In the genomic region with DNA sequence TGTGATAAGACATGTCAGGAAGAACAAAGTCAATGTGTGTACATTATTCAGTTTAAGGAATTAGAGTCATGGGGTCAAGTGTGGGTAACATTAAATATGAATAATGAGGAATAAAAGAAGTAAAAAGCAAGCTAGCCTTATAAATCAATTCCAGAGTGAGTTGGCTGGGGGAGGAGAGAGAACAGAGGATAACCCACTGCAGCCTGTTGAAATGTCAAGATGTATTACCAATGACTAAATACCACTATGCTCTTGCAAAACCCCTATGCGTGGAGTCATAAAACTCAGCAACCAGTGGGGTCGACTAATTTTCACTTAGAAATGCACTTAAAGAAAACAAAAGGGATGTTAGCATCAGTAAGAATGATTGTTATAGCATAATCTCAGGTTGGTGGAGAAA, we compare ENCODE assay signal across 26 mouse cellular contexts.
DNase-seq lines count a peak whose midpoint lies in the region; ATAC-seq and TF ChIP-seq lines count a peak whose summit lies in the region.
"Had no signal": no experiment of that assay in that cellular context is flagged by ENCODE, and none has a peak within 500 bp of the region (broad histone marks: within the 10 kb centered on the region; RNA-seq: fewer than 3 reads in every experiment).

No protein-coding gene starts in this region.

- H3K4me2 ChIP-seq in kidney, embryonic 14.5 days (replicated peaks; ENCODE audit: low read depth, low read length), result no peak overlapping the region
- no peak overlapping the region for H3K4me2 ChIP-seq in lung, embryonic 14.5 days
- H3K4me2 ChIP-seq in lung, postnatal 0 days (replicated peaks; ENCODE audit: low read depth, low read length), result no peak overlapping the region
- H3K4me2 ChIP-seq in myocyte (ENCODE audit: low read depth), result no peak overlapping the region
- no peak overlapping the region for H3K4me2 ChIP-seq in neural tube, embryonic 15.5 days
- H3K4me2 ChIP-seq: heart, embryonic 13.5 days; hindbrain, embryonic 14.5 days had no signal

- no peak for TF ChIP-seq EP300 in lung, postnatal 0 days (IDR thresholded peaks at IDR 0.05)

- no peak for DNase-seq in kidney, postnatal 4 days
- peak; percentile 11 for DNase-seq in lung, embryonic 14.5 days
- no peak for DNase-seq in lung, postnatal 0 days (ENCODE audit: low spot score)
- DNase-seq: adrenal gland, adult 2 months; adrenal gland, postnatal 14 days; B cell, adult 2 months; cerebellum, adult 11-12 months; cerebellum, adult 8-10 months; cerebellum, postnatal 10 days; cerebellum, postnatal 36 days; forebrain, postnatal 0 days; gastrocnemius, postnatal 25 days; heart, adult 18-20 months; heart, postnatal 14 days; heart, postnatal 4 days had no signal

- H3K4me1 ChIP-seq in kidney, embryonic 14.5 days (ENCODE audit: control insufficient read depth, insufficient read depth, low read length), result no peaks in the 10 kb centered on the region
- H3K4me1 ChIP-seq in lung, embryonic 14.5 days (ENCODE audit: insufficient read depth), result no peaks in the 10 kb centered on the region
- H3K4me1 ChIP-seq in lung, postnatal 0 days (ENCODE audit: insufficient read depth, low read depth, low read length), result no peaks in the 10 kb centered on the region
- H3K4me1 ChIP-seq in neural tube, embryonic 15.5 days, result no peaks in the 10 kb centered on the region
- H3K4me1 ChIP-seq: heart, embryonic 10.5 days; heart, embryonic 13.5 days had no signal

- H3ac ChIP-seq in myocyte (ENCODE audit: control insufficient read depth, insufficient read length), result no peak overlapping the region

- no peaks in the 10 kb centered on the region for H3K79me2 ChIP-seq in myocyte (ENCODE audit: control insufficient read depth, insufficient read depth)

- WGBS in kidney, embryonic 14.5 days, result 45% methylated on average over 2 of the region's 2 CpGs
- 34% methylated on average over 2 of the region's 2 CpGs for WGBS in lung, embryonic 14.5 days
- 53% methylated on average over 2 of the region's 2 CpGs for WGBS in lung, postnatal 0 days
- 87% methylated on average over 2 of the region's 2 CpGs for WGBS in neural tube, embryonic 15.5 days

- no peaks in the 10 kb centered on the region for H3K36me3 ChIP-seq in kidney, embryonic 14.5 days (ENCODE audit: control insufficient read depth, insufficient read depth, low read length)
- no peaks in the 10 kb centered on the region for H3K36me3 ChIP-seq in lung, embryonic 14.5 days (ENCODE audit: insufficient read depth)
- no peaks in the 10 kb centered on the region for H3K36me3 ChIP-seq in lung, postnatal 0 days (ENCODE audit: insufficient read depth, low read length)
- no peaks in the 10 kb centered on the region for H3K36me3 ChIP-seq in myocyte (ENCODE audit: control insufficient read depth, insufficient read depth)
- H3K36me3 ChIP-seq in neural tube, embryonic 15.5 days, result no peaks in the 10 kb centered on the region
- H3K36me3 ChIP-seq: G1E; heart, embryonic 10.5 days; heart, embryonic 13.5 days had no signal

- no peak for TF ChIP-seq POLR2A in myocyte (IDR thresholded peaks at IDR 0.05; ENCODE audit: insufficient read length, low read depth)

- ATAC-seq in kidney, embryonic 14.5 days (ENCODE audit: low FRiP score, low TSS enrichment), result peak; percentile 70; the same call in 1 of the 2 replicates
- ATAC-seq in lung, embryonic 14.5 days (ENCODE audit: insufficient read depth), result no peak
- ATAC-seq in lung, postnatal 0 days, result no peak
- ATAC-seq in neural tube, embryonic 15.5 days (ENCODE audit: low FRiP score), result no peak
- ATAC-seq: forebrain, embryonic 14.5 days; forebrain, postnatal 0 days; hindbrain, postnatal 0 days; inflammation-experienced regulatory T-cells, adult 6 months had no signal

- H3K9ac ChIP-seq in kidney, embryonic 14.5 days (ENCODE audit: low read depth, low read length), result no peak overlapping the region
- H3K9ac ChIP-seq in lung, embryonic 14.5 days, result no peak overlapping the region
- H3K9ac ChIP-seq in lung, postnatal 0 days (replicated peaks; ENCODE audit: low read depth), result no peak overlapping the region
- no peak overlapping the region for H3K9ac ChIP-seq in neural tube, embryonic 15.5 days (replicated peaks)
- H3K9ac ChIP-seq: forebrain, postnatal 0 days; heart, embryonic 13.5 days; hindbrain, embryonic 14.5 days had no signal

- no peak for TF ChIP-seq CTCF in lung, embryonic 14.5 days (IDR thresholded peaks at IDR 0.05; ENCODE audit: low read depth)
- no peak for TF ChIP-seq CTCF in lung, postnatal 0 days (IDR thresholded peaks at IDR 0.05)

- H3K27ac ChIP-seq in kidney, embryonic 14.5 days (ENCODE audit: low read depth, low read length), result no peak overlapping the region
- H3K27ac ChIP-seq in lung, embryonic 14.5 days (ENCODE audit: low read depth), result no peak overlapping the region
- H3K27ac ChIP-seq in lung, postnatal 0 days (ENCODE audit: low read length), result no peak overlapping the region
- H3K27ac ChIP-seq in neural tube, embryonic 15.5 days (replicated peaks), result no peak overlapping the region
- H3K27ac ChIP-seq: heart, embryonic 10.5 days; heart, embryonic 13.5 days; hindbrain, embryonic 14.5 days; hindbrain, postnatal 0 days had no signal

- H3K9me3 ChIP-seq in kidney, embryonic 14.5 days (ENCODE audit: control insufficient read depth, low read length), result no peaks in the 10 kb centered on the region
- no peaks in the 10 kb centered on the region for H3K9me3 ChIP-seq in lung, embryonic 14.5 days (ENCODE audit: low read depth, low read length)
- no peaks in the 10 kb centered on the region for H3K9me3 ChIP-seq in lung, postnatal 0 days (ENCODE audit: low read length)
- no peaks in the 10 kb centered on the region for H3K9me3 ChIP-seq in neural tube, embryonic 15.5 days (replicated peaks)
- H3K9me3 ChIP-seq: G1E; heart, embryonic 10.5 days; heart, embryonic 13.5 days had no signal

- no peak overlapping the region for H3K4me3 ChIP-seq in kidney, embryonic 14.5 days (ENCODE audit: low read length)
- no peak overlapping the region for H3K4me3 ChIP-seq in lung, embryonic 14.5 days (ENCODE audit: low read depth, low read length)
- no peak overlapping the region for H3K4me3 ChIP-seq in lung, postnatal 0 days (ENCODE audit: low read depth, low read length)
- H3K4me3 ChIP-seq in myocyte, result no peak overlapping the region
- no peak overlapping the region for H3K4me3 ChIP-seq in neural tube, embryonic 15.5 days (replicated peaks)
- H3K4me3 ChIP-seq: heart, embryonic 10.5 days; heart, embryonic 13.5 days had no signal

- H3K27me3 ChIP-seq in kidney, embryonic 14.5 days (ENCODE audit: control insufficient read depth, insufficient read depth, low read length), result no peaks in the 10 kb centered on the region
- no peaks in the 10 kb centered on the region for H3K27me3 ChIP-seq in lung, embryonic 14.5 days (ENCODE audit: insufficient read depth, low read length)
- H3K27me3 ChIP-seq in lung, postnatal 0 days (replicated peaks; ENCODE audit: insufficient read depth, low read length), result no peaks in the 10 kb centered on the region
- no peaks in the 10 kb centered on the region for H3K27me3 ChIP-seq in myocyte (ENCODE audit: control insufficient read depth, insufficient read depth, insufficient read length)
- H3K27me3 ChIP-seq in neural tube, embryonic 15.5 days (replicated peaks), result no peaks in the 10 kb centered on the region
- H3K27me3 ChIP-seq: CH12.LX; heart, embryonic 13.5 days had no signal

TF ChIP-seq in myocyte, 11 proteins besides CTCF, POLR2A, EP300 and RAD21:
- TF ChIP-seq MYOD1 (IDR thresholded peaks at IDR 0.05; ENCODE audit: control insufficient read depth in 1 of 3, insufficient read length in 2 of 3, low read depth in 2 of 3), result no peak
- TF ChIP-seq CEBPB (IDR thresholded peaks at IDR 0.05; ENCODE audit: insufficient read depth, poor library complexity, severe bottlenecking), result 0 out of 2 replicates have a peak, but pooled peaks have one; percentile 13
